Mouse (Mus musculus) lung, embryonic 15.5 days (tissue): Measurements from ENCODE around the gene Ctbp1. TPM values are rescaled to one million over a fixed set of nuclear protein-coding genes. Genes with fewer than 3 reads are reported as not detected.

ENCODE experiments used
- ATAC-seq: fragments of 200-750 bp; cut with Nextera tagmentation; 2 replicates; pipeline ENCODE4 v1.8.0; 2017; ENCODE audit warnings: moderate number of reproducible peaks, borderline replicate concordance; ENCODE audit not compliant: low FRiP score, low TSS enrichment; ENCODE audit errors: extremely low read depth
- H3K27ac ChIP-seq: fragments of 300-500 bp; sonication (generic); 2 replicates; pipeline ENCODE4 v1.5.1; 2015; ENCODE audit warnings: moderate library complexity, mild to moderate bottlenecking, inconsistent platforms
- H3K27me3 ChIP-seq: fragments of 300-500 bp; sonication (generic); 2 replicates; pipeline ENCODE4 v1.6.1; 2015; ENCODE audit warnings: inconsistent platforms
- H3K36me3 ChIP-seq: fragments of 300-500 bp; sonication (generic); 2 replicates; pipeline ENCODE4 v1.6.1; 2015; ENCODE audit warnings: inconsistent platforms
- H3K4me1 ChIP-seq: fragments of 300-500 bp; sonication (generic); 2 replicates; pipeline ENCODE4 v1.6.1; 2015; ENCODE audit warnings: inconsistent platforms
- H3K4me2 ChIP-seq: fragments of 300-500 bp; sonication (generic); 2 replicates; pipeline ENCODE4 v1.6.1; 2015; ENCODE audit warnings: inconsistent platforms, mild to moderate bottlenecking, moderate library complexity
- H3K4me3 ChIP-seq: fragments of 300-500 bp; sonication (generic); 2 replicates; pipeline ENCODE4 v1.5.1; 2015; ENCODE audit warnings: mild to moderate bottlenecking, inconsistent platforms
- H3K9ac ChIP-seq: fragments of 300-500 bp; sonication (generic); 2 replicates; pipeline ENCODE4 v1.6.1; 2015; ENCODE audit warnings: inconsistent platforms
- H3K9me3 ChIP-seq: fragments of 300-500 bp; sonication (generic); 2 replicates; pipeline ENCODE4 v1.6.1; 2016; ENCODE audit warnings: inconsistent platforms
- WGBS: fragments of 180-500 bp; shearing (Covaris S2); methylation state at CpG from one replicate; pipeline ENCODE4 v1.1.7; 2015; 5-methylcytosine and 5-hydroxymethylcytosine counted together
- polyA plus RNA-seq: library from polyadenylated mRNA; unstranded; fragments of >200 nt; fragmentation: Nextera tagmentation; extraction: Ambion mirVana; gene quantifications from 2 replicates; pipeline ENCODE4 v1.2.1, GENCODE M21; 2015

Gene Ctbp1
- polyA plus RNA-seq, 1 experiment from 2014 or later, result 351 TPM

DNA sequence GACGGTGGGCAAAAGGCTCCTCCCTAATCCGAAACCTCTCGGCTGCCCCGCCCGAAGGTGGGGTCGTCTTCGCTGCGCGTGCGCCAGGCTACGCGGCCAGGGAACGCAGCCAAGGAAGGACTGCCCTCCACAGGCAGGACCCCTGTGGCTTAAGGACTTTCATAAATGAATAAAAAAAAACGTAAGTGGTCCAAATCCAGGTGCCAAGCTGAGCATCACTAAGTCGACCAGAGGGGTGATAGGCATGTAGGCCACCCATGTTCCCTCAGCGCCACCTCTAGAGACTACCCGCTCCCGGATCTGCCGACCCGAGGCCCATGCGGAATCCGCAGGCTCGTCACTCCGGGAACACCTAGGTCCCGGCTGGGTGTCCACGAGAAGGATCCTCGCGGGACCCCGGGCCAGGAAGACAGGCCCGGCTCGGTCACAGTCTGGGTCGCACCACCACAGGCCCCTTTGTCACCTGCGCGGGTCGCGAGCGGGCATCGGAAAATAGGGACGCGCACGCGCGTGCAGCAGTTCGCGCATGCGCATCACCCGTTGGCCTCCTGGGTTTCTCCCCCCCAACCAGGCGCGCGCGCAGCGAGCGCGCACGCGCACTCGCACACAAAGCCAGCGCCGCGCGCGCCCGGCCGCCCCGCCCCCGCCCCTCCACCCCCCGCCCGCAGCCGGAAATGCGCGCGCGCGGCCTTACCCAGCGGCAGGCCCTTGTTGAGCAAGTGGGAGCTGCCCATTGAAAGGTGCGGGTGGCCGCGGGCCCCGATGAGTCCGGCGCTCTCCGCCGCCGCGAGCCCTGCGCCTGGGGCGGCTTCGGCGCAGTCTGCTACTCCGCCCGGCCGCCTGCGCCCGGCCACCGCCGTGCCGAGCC lies 475 bp downstream of the Ctbp1 start:
- Histone ChIP-seq H3K27ac (peak overlapping the region; percentile 99), H3K27me3 (no peaks in the 10 kb centered on the region), H3K36me3 (peaks cover 15% of the 10 kb centered on the region), H3K9ac (peak overlapping the region; percentile 96), H3K4me2 (peak overlapping the region; percentile 80), H3K4me1 (peaks cover 31% of the 10 kb centered on the region), H3K4me3 (peak overlapping the region; percentile 91), H3K9me3 (no peaks in the 10 kb centered on the region)
- peak; percentile 63 for ATAC-seq
- WGBS, result under 1% methylated on average over 69 of the region's 97 CpGs

DNA sequence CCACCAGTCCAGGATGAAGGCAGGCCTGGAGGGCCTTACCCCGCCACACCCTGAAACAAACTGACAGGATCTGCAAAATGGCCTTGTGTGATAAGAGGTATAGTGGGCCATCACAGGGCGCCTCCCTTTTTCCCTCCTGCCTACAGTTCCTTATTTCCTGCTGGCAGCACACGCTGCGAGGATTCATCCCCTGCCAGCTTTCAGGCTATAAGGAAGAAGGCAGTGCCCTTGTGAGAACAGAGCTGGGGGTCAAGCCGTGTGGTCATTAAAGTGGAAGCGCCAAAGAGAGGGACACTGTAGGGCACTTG lies 1.1 kb downstream of the Ctbp1 start:
- ATAC-seq, result no peak
- WGBS, result 8% methylated on average over 6 of the region's 6 CpGs
- H3K9ac ChIP-seq, result peak overlapping the region; percentile 96

DNA sequence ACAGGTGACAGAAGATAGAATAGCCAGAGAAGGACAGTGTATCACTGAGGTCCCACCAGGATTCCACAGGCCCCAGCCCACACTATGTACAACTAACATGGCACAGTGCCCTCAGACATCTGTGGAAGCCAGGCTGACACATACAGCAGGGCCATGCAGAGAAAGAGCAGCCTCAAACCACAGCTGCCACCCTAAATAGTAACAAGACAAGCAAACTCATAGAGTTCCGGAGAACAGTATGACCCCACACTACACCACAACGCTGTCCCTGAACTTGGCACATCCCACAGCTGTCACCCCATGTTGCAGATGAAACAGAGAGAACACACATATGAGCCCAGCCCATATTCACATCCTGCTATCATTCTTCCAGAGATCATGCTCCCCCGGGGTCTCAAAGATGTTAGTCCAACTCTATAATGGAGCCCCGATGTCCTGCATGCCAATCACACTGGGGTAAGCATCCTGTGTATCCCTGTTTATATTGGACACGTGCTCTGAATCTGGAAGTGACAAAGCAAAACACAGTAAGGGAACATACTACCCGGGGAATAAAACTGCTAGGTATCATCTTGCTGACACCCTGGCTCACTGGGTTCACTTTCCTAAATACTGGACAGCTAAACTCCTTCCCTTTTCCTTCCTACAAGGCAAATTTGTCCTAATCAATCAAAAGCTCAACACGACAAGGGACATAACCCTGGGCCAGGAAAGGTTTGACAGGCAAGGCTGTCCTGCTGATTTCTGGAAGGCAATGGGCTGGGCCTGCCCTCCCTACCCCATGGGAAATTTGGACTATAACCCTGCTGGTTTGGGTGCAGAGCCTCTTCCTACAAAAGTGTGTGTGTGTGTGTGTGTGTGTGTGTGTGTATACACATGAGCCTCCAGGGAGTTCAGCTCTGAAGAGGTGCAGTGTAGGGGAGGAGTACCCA lies 1.7 kb downstream of the Ctbp1 start:
- Histone ChIP-seq H3K4me1 (peaks cover 31% of the 10 kb centered on the region), H3K27me3 (no peaks in the 10 kb centered on the region), H3K9me3 (no peaks in the 10 kb centered on the region), H3K4me3 (peak overlapping the region; percentile 91), H3K36me3 (peaks cover 27% of the 10 kb centered on the region), H3K27ac (peak overlapping the region; percentile 99; the same call in 1 of the 2 replicates), H3K4me2 (peak overlapping the region; percentile 80), H3K9ac (peak overlapping the region; percentile 96)
- 70% methylated on average over 7 of the region's 7 CpGs for WGBS
- no peak for ATAC-seq

More for the DNA sequence above, 1.1 kb downstream of the Ctbp1 start:
- peak overlapping the region; percentile 80 for H3K4me2 ChIP-seq
- H3K9me3 ChIP-seq, result no peaks in the 10 kb centered on the region
- H3K4me3 ChIP-seq, result peak overlapping the region; percentile 91
- H3K27ac ChIP-seq, result peak overlapping the region; percentile 99
- peaks cover 31% of the 10 kb centered on the region for H3K4me1 ChIP-seq
- H3K36me3 ChIP-seq, result peaks cover 21% of the 10 kb centered on the region
- no peaks in the 10 kb centered on the region for H3K27me3 ChIP-seq

DNA sequence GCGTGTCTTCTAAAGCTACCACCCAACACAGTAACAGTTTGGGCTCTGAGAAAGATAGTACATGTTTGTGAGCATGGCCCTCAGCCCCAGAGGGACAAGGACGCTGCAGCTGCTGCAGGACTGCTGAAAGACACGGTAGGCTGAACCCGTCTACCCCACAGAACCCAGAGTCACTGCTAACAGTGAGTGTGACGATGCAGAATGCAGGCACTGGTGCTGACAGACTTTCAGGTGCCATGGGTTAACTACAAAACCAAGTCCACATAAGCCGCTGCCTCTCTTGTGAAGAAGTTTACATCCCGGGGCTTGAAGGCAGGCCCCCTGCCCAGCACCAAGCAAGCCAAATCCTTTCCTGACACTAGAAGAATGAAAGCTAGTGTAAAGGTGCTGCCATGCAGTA lies 2.6 kb downstream of the Ctbp1 start:
- no peak overlapping the region for H3K4me3 ChIP-seq
- H3K36me3 ChIP-seq, result peaks cover 37% of the 10 kb centered on the region

DNA sequence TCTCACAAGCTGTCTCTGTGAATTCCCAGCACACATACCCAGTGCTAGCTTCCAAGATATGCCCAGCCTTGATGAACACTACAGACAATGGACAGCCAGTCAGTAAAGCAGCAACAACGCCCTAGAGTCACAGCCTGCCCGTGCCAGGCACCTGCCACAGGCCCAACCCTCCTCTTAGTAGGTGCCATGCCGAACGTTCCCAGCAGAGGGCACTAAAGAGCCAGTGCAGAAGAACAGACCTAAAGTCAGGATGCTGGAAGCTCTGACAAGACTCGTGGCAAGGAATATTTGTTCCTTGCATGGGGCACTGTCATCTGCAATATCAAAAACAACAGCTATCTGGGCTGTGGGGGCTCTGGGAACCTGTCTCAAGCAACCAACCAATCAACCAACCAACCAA lies 4.2 kb downstream of the Ctbp1 start:
- H3K4me3 ChIP-seq, result no peak overlapping the region
- H3K27me3 ChIP-seq, result no peaks in the 10 kb centered on the region
- peaks cover 52% of the 10 kb centered on the region for H3K36me3 ChIP-seq
- no peaks in the 10 kb centered on the region for H3K9me3 ChIP-seq
- H3K9ac ChIP-seq, result no peak overlapping the region
- H3K27ac ChIP-seq, result no peak overlapping the region
- peaks cover 29% of the 10 kb centered on the region for H3K4me1 ChIP-seq
- WGBS, result 16% methylated on average over 5 of the region's 5 CpGs
- no peak for ATAC-seq
- no peak overlapping the region for H3K4me2 ChIP-seq

More for the DNA sequence above, 2.6 kb downstream of the Ctbp1 start:
- H3K27me3 ChIP-seq, result no peaks in the 10 kb centered on the region
- H3K4me1 ChIP-seq, result peaks cover 31% of the 10 kb centered on the region
- H3K9me3 ChIP-seq, result no peaks in the 10 kb centered on the region
- no peak for ATAC-seq
- H3K9ac ChIP-seq, result no peak overlapping the region
- WGBS, result 83% methylated on average over 7 of the region's 7 CpGs
- no peak overlapping the region for H3K4me2 ChIP-seq
- no peak overlapping the region for H3K27ac ChIP-seq

DNA sequence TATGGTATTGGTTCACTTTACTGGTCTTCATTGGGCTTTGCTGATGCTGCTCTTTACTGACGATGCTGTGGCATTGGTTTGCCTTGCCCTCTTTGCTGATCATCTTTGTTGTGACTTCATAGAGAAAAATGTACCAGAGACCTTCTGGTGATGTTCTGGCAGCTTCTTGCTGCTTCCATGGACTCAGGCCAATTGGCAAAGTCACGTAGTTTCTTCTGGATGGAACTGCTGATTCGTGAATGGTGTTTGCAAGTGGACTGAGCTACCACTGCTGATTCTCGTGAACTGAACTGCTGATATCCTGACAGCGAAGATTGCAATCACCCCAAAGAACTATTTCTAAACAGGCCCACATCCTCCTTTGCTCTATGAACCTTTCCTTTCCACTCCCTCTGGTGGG lies 20.4 kb downstream of the Ctbp1 start:
- Histone ChIP-seq H3K9me3 (no peaks in the 10 kb centered on the region), H3K4me3 (no peak overlapping the region), H3K4me1 (no peaks in the 10 kb centered on the region), H3K27me3 (no peaks in the 10 kb centered on the region), H3K27ac (no peak overlapping the region), H3K36me3 (peaks cover 100% of the 10 kb centered on the region), H3K9ac (no peak overlapping the region), H3K4me2 (no peak overlapping the region)
- no peak for ATAC-seq
- 67% methylated on average over 5 of the region's 5 CpGs for WGBS

DNA sequence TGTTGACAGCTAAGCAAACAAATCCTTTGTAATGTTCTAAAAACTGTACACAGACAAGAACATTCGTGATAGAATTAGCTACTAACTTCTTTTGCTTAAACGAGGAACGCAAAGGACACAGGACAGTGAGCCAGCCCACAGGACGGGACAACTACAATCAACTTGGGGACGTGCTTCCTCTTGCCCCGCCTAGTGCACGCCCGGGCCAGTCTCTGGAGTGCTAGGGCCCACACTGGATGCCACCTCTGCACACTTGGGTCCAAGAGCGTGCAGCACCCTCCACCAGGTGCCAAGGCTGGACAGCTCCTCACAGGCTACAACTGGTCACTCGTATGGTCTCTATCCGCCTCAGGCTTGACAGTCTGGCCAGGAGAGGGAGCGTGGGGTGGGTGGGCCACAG lies 26.6 kb downstream of the Ctbp1 start:
- H3K4me3 ChIP-seq, result no peak overlapping the region
- H3K36me3 ChIP-seq, result peaks cover 69% of the 10 kb centered on the region
- H3K4me1 ChIP-seq, result peaks cover 17% of the 10 kb centered on the region
- H3K4me2 ChIP-seq, result no peak overlapping the region
- H3K9me3 ChIP-seq, result no peaks in the 10 kb centered on the region
- H3K27ac ChIP-seq, result no peak overlapping the region
- H3K27me3 ChIP-seq, result no peaks in the 10 kb centered on the region
- ATAC-seq, result no peak
- H3K9ac ChIP-seq, result no peak overlapping the region
- 88% methylated on average over 12 of the region's 12 CpGs for WGBS

DNA sequence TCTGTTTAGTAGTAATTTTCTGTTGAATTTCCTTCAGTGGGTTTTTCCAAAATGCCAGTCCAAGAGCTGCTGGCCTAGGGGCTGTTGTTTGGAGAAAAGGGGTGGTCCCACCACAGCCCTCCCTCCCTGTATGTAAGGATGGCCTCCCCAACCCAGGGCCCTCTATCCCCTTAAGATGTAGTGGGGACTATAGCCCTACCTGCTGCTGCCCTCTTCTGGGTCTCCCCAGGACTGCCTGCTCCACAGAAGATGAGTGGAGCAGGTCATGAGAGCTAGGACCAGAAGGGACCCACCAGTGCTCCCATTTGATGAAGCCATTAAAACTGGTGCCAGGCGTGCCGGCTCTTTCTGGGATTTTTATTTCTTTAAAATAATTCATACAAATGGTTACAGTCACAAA lies 27.4 kb downstream of the Ctbp1 start:
- Histone ChIP-seq H3K9ac (no peak overlapping the region), H3K4me3 (no peak overlapping the region), H3K27ac (no peak overlapping the region), H3K9me3 (no peaks in the 10 kb centered on the region), H3K4me2 (no peak overlapping the region), H3K27me3 (no peaks in the 10 kb centered on the region), H3K4me1 (peaks cover 17% of the 10 kb centered on the region), H3K36me3 (peaks cover 61% of the 10 kb centered on the region)
- no peak for ATAC-seq
- WGBS, result 89% methylated on average over 2 of the region's 2 CpGs

DNA sequence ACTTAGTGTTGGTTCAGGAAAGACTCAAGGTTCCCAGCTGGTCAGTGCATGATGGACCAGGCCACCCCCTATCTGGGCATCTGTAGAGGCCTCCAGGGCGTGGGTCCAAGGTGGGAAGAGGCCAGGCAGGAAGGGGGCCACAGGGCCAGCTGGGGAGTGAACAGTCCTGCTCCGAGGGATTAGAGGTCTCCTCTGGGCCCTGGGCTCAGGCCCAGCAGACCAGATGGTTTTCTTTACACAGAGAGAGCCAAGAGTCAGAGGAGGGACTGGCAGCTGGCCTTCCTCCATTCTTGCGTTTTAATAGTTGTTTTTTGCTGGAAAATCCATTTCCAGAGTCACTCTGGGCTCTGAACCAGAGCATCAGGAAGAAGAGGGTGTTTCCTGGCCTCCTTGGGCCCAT lies 29.1 kb downstream of the Ctbp1 start:
- 34% methylated on average over 3 of the region's 3 CpGs for WGBS
- peak; percentile 74; the same call in 1 of the 2 replicates for ATAC-seq
- H3K9me3 ChIP-seq, result no peaks in the 10 kb centered on the region
- no peaks in the 10 kb centered on the region for H3K27me3 ChIP-seq
- H3K4me1 ChIP-seq, result peaks cover 17% of the 10 kb centered on the region
- H3K4me3 ChIP-seq, result no peak overlapping the region
- peaks cover 51% of the 10 kb centered on the region for H3K36me3 ChIP-seq
- H3K9ac ChIP-seq, result no peak overlapping the region
- peak overlapping the region; percentile 64 for H3K27ac ChIP-seq
- no peak overlapping the region for H3K4me2 ChIP-seq

DNA sequence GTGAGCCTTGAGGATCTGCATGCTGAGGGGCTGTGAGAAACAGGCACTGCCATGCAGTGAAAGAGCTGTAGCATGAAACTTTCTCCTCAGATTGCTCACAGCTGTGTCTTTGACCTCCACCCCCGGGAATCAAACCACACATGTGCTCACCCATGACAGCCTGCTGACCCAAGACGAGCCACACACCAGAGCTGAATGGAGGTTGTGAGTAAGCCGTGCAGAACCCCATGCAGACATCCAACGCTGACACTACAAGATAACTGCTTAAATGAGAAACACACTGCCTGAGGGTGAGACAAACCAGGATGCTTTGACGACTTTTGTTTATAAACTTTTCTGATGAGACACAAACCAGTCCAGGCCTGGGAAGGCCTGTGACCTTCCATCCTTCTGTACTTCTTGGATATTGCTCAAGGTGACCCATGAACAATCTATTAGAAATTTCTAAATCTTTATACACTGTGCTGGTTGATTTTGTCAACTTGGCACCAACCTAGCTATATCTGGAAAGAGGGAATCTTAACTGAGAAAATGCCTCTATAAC lies 30.3 kb downstream of the Ctbp1 start:
- 43% methylated on average over 5 of the region's 5 CpGs for WGBS
- H3K4me1 ChIP-seq, result peaks cover 17% of the 10 kb centered on the region
- H3K27ac ChIP-seq, result no peak overlapping the region
- ATAC-seq, result peak; percentile 19; the same call in 1 of the 2 replicates
- no peak overlapping the region for H3K4me2 ChIP-seq
- H3K9ac ChIP-seq, result no peak overlapping the region
- H3K4me3 ChIP-seq, result no peak overlapping the region
- H3K27me3 ChIP-seq, result no peaks in the 10 kb centered on the region
- no peaks in the 10 kb centered on the region for H3K9me3 ChIP-seq
- H3K36me3 ChIP-seq, result peaks cover 38% of the 10 kb centered on the region

DNA sequence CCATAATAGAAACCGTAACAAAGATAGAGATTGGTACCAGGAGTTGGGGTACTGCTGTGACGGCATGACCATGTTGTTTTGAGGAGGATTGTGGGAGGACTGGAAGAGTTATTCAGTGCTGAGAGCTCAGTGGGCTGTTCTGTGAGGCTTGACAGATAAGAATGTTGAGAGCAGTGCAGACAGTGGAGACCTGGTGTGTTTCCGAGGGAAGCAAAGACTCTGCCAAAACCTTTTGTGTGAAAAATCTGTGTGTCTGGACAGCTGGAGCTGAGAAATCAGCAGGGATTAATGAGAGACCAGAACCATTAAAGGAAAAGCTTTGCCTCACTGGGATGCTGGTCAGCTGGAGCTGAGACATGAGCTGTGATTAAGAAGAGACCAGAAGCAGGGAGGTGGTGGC lies 34.9 kb downstream of the Ctbp1 start:
- Histone ChIP-seq H3K27ac (no peak overlapping the region), H3K9me3 (no peaks in the 10 kb centered on the region), H3K4me1 (peaks cover 13% of the 10 kb centered on the region), H3K4me2 (no peak overlapping the region), H3K27me3 (no peaks in the 10 kb centered on the region), H3K4me3 (no peak overlapping the region), H3K36me3 (peaks cover 6% of the 10 kb centered on the region; the same call in 1 of the 2 replicates), H3K9ac (no peak overlapping the region)
- 46% methylated on average over 3 of the region's 3 CpGs for WGBS
- no peak for ATAC-seq
